Mouse (Mus musculus): ENCODE measurements around the gene Sgpp1. TPM values are rescaled to one million over a fixed set of nuclear protein-coding genes. Genes with fewer than 3 reads are reported as not detected.
"Not testable (repeated sequence)": the region's sequence is repeated elsewhere in the genome, so short reads cannot be mapped to it uniquely, and the experiment has no call there.

Gene Sgpp1
- polyA plus RNA-seq, 1 experiment from 2014 or later: 11.5 TPM

DNA sequence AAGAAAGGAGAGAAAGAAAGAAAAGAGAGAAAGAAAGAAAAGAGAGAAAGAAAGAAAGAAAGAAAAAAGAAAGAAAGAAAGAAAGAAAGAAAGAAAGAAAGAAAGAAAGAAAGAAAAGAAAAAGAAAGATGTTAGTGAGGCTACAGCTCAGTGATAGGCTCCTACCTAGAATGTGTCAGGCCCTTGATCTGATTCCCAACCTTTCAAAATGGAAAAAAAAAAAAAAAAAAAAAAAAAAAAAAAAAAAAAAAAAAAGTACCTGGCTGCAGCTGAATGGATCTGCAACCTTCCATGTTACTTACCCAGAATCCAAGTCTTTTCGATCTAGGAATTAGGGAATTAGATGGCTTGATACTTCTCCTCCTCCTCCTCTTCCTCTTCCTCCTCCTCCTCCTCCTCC is 39.7 kb downstream of the Sgpp1 start:
- H3K9ac ChIP-seq (ENCODE audit: low read length); H3K4me3 ChIP-seq (ENCODE audit: low read depth, low read length); ATAC-seq (ENCODE audit: insufficient number of reproducible peaks, low FRiP score, low TSS enrichment, low read depth); H3K27ac ChIP-seq (replicated peaks; ENCODE audit: low read depth, low read length); H3K36me3 ChIP-seq (ENCODE audit: control insufficient read depth, insufficient read depth, low read length); H3K27me3 ChIP-seq (ENCODE audit: control insufficient read depth, insufficient read depth, low read length); H3K4me2 ChIP-seq (ENCODE audit: low read depth, severe bottlenecking); DNase-seq (ENCODE audit: low spot score); H3K4me1 ChIP-seq (ENCODE audit: control insufficient read depth, insufficient read depth, low read length); H3K9me3 ChIP-seq (ENCODE audit: control insufficient read depth, low read length): not testable (repeated sequence)
- 87% methylated on average over 1 of the region's 1 CpGs for WGBS

DNA sequence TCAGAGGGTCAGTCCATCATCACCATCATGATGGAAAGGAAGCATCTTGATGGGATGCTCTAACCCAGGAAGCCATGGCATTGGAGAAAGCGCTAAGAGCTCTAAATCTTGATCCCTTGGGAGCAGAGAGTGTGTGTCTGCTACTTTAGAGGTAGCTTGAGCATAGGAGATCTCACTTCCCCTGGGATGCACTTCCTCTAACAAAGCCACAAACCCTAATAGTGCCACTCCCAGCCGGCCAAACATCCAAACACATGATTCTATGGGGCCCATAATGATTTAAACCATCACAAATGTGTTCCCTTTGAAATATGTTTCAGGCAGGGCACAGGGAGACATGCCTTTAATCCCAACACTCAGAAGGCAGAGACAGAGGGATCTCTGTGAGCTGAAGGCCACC is 46.5 kb downstream of the Sgpp1 start:
- DNase-seq (ENCODE audit: low spot score): no peak
- 88% methylated on average over 2 of the region's 2 CpGs for WGBS
- Histone ChIP-seq H3K27me3 (ENCODE audit: control insufficient read depth, insufficient read depth, low read length) (no peaks in the 10 kb centered on the region), H3K36me3 (ENCODE audit: control insufficient read depth, insufficient read depth, low read length) (no peaks in the 10 kb centered on the region), H3K4me2 (ENCODE audit: low read depth, severe bottlenecking) (no peak overlapping the region), H3K4me1 (ENCODE audit: control insufficient read depth, insufficient read depth, low read length) (no peaks in the 10 kb centered on the region), H3K4me3 (ENCODE audit: low read depth, low read length) (no peak overlapping the region), H3K9me3 (ENCODE audit: control insufficient read depth, low read length) (no peaks in the 10 kb centered on the region), H3K27ac (replicated peaks; ENCODE audit: low read depth, low read length) (no peak overlapping the region), H3K9ac (ENCODE audit: low read length) (no peak overlapping the region)
- ATAC-seq (ENCODE audit: insufficient number of reproducible peaks, low FRiP score, low TSS enrichment, low read depth): no peak

DNA sequence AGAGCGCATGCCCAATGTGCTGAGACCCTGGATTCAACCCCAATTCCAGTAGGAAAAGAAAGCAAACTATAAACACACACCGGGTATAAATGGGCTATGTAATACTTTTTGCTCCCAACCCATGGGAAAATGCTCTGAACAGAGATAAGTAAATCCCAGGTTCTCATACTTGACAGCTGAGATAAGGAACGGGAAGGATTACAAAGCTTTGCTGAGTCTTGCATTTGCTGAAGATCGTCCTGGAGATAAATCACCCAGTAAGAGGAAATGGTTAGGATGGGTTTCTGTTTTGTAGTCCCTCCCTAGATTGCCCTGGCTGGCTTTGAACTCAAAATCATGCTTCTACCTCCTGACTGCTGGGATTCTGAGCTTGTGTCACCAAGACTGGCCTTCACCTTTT is 48.2 kb downstream of the Sgpp1 start:
- DNase-seq (ENCODE audit: low spot score) (no peak), ATAC-seq (ENCODE audit: insufficient number of reproducible peaks, low FRiP score, low TSS enrichment, low read depth) (no peak)
- Histone ChIP-seq H3K27me3 (ENCODE audit: control insufficient read depth, insufficient read depth, low read length) (no peaks in the 10 kb centered on the region), H3K4me1 (ENCODE audit: control insufficient read depth, insufficient read depth, low read length) (no peaks in the 10 kb centered on the region), H3K9me3 (ENCODE audit: control insufficient read depth, low read length) (no peaks in the 10 kb centered on the region), H3K4me2 (ENCODE audit: low read depth, severe bottlenecking) (no peak overlapping the region), H3K36me3 (ENCODE audit: control insufficient read depth, insufficient read depth, low read length) (no peaks in the 10 kb centered on the region), H3K9ac (ENCODE audit: low read length) (no peak overlapping the region), H3K4me3 (ENCODE audit: low read depth, low read length) (no peak overlapping the region), H3K27ac (replicated peaks; ENCODE audit: low read depth, low read length) (no peak overlapping the region)
- WGBS: 63% methylated on average over 4 of the region's 4 CpGs

DNA sequence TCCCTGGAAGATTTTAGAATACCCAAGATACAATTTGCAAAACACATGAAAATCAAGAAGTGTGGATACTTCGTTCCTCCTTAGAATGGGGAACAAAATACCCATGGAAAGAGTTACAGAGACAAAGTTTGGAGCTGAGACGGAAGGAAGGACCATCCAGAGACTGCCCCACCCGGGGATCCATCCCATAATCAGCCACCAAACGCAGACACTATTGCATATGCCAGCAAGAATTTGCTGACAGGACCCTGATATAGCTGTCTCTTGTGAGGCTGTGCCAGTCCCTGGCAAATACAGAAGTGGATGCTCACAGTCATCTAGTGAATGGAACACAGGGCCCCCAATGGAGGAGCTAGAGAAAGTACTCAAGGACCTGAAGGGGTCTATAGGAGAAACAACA is 51.5 kb downstream of the Sgpp1 start:
- H3K9ac ChIP-seq (ENCODE audit: low read length); H3K4me3 ChIP-seq (ENCODE audit: low read depth, low read length); H3K27me3 ChIP-seq (ENCODE audit: control insufficient read depth, insufficient read depth, low read length); H3K4me2 ChIP-seq (ENCODE audit: low read depth, severe bottlenecking); H3K4me1 ChIP-seq (ENCODE audit: control insufficient read depth, insufficient read depth, low read length); H3K36me3 ChIP-seq (ENCODE audit: control insufficient read depth, insufficient read depth, low read length); H3K27ac ChIP-seq (replicated peaks; ENCODE audit: low read depth, low read length); H3K9me3 ChIP-seq (ENCODE audit: control insufficient read depth, low read length); ATAC-seq (ENCODE audit: insufficient number of reproducible peaks, low FRiP score, low TSS enrichment, low read depth); DNase-seq (ENCODE audit: low spot score): not testable (repeated sequence)
- 81% methylated on average over 4 of the region's 4 CpGs for WGBS

DNA sequence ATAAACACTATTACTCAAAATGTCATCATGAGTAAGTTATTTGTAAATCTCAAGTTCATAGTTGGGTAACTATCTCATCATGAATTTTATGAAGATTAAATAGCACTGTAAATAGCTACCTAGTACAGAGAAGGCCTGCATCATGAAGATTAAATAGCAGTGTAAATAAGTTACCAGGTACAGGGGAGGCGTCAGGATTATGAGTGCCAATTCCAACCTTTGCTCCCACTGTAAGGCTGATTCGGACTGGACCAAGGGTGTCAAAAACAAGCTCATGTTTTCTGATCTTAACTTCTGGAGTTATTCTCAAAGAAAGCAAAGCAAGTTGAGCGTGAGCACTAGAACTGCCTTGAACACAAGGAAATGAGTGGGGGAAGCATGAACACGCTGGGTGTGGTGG is 51.9 kb downstream of the Sgpp1 start:
- ATAC-seq (ENCODE audit: insufficient number of reproducible peaks, low FRiP score, low TSS enrichment, low read depth) (no peak), DNase-seq (ENCODE audit: low spot score) (no peak)
- H3K4me3 ChIP-seq (ENCODE audit: low read depth, low read length): no peak overlapping the region
- no peak overlapping the region for H3K27ac ChIP-seq (replicated peaks; ENCODE audit: low read depth, low read length)
- no peaks in the 10 kb centered on the region for H3K4me1 ChIP-seq (ENCODE audit: control insufficient read depth, insufficient read depth, low read length)
- 93% methylated on average over 4 of the region's 4 CpGs for WGBS
- H3K36me3 ChIP-seq (ENCODE audit: control insufficient read depth, insufficient read depth, low read length): no peaks in the 10 kb centered on the region
- H3K27me3 ChIP-seq (ENCODE audit: control insufficient read depth, insufficient read depth, low read length): no peaks in the 10 kb centered on the region
- no peak overlapping the region for H3K9ac ChIP-seq (ENCODE audit: low read length)
- H3K9me3 ChIP-seq (ENCODE audit: control insufficient read depth, low read length): no peaks in the 10 kb centered on the region
- H3K4me2 ChIP-seq (ENCODE audit: low read depth, severe bottlenecking): no peak overlapping the region

DNA sequence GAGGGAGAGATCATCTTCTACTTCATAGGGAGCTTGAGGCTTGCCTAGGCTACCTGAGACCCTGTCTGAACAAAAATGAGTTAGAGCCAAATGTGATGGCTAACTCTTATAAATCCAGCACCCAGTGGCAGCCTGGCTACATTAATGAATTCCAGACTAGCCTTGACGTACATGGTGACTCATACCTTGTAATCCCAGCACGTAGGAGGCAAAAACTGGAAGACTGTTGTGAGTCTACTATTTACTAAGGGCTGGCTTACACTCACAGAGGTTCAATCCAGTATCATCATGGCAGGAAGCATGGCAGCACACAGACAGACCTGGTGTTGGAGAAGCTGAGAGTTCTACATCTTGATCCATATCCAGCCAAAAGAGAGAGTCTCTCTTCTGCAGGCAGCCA is 52.7 kb downstream of the Sgpp1 start:
- H3K4me1 ChIP-seq (ENCODE audit: control insufficient read depth, insufficient read depth, low read length): no peaks in the 10 kb centered on the region
- DNase-seq (ENCODE audit: low spot score): no peak
- ATAC-seq (ENCODE audit: insufficient number of reproducible peaks, low FRiP score, low TSS enrichment, low read depth): no peak
- H3K27me3 ChIP-seq (ENCODE audit: control insufficient read depth, insufficient read depth, low read length): no peaks in the 10 kb centered on the region
- H3K9me3 ChIP-seq (ENCODE audit: control insufficient read depth, low read length): no peaks in the 10 kb centered on the region
- H3K4me2 ChIP-seq (ENCODE audit: low read depth, severe bottlenecking): no peak overlapping the region
- H3K4me3 ChIP-seq (ENCODE audit: low read depth, low read length): no peak overlapping the region
- H3K36me3 ChIP-seq (ENCODE audit: control insufficient read depth, insufficient read depth, low read length): no peaks in the 10 kb centered on the region
- H3K27ac ChIP-seq (replicated peaks; ENCODE audit: low read depth, low read length): no peak overlapping the region
- WGBS: 46% methylated on average over 2 of the region's 2 CpGs
- H3K9ac ChIP-seq (ENCODE audit: low read length): no peak overlapping the region

DNA sequence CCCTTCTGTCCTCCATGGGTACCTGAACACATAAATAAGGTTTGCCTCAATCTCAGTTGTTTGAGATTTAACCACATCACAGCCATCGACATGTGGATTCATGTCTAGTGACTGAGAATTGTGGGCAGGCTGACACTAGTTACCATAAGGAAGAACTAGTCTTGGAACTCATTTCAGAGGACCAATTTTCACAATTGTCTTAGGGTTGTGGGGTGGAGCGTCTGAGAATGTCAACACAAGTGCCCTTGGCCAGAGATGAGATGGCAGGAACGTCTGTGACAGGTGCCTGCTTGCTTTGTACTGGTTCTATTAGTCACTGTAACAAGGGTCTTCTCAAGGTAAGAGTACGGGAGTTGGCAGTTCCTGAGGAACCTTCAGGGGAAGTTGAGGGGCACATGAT is 54.4 kb downstream of the Sgpp1 start:
- Histone ChIP-seq H3K27ac (replicated peaks; ENCODE audit: low read depth, low read length) (no peak overlapping the region), H3K4me2 (ENCODE audit: low read depth, severe bottlenecking) (no peak overlapping the region), H3K27me3 (ENCODE audit: control insufficient read depth, insufficient read depth, low read length) (no peaks in the 10 kb centered on the region), H3K4me1 (ENCODE audit: control insufficient read depth, insufficient read depth, low read length) (no peaks in the 10 kb centered on the region), H3K36me3 (ENCODE audit: control insufficient read depth, insufficient read depth, low read length) (no peaks in the 10 kb centered on the region), H3K4me3 (ENCODE audit: low read depth, low read length) (no peak overlapping the region), H3K9ac (ENCODE audit: low read length) (no peak overlapping the region), H3K9me3 (ENCODE audit: control insufficient read depth, low read length) (no peaks in the 10 kb centered on the region)
- ATAC-seq (ENCODE audit: insufficient number of reproducible peaks, low FRiP score, low TSS enrichment, low read depth): no peak
- DNase-seq (ENCODE audit: low spot score): no peak
- 83% methylated on average over 4 of the region's 4 CpGs for WGBS

DNA sequence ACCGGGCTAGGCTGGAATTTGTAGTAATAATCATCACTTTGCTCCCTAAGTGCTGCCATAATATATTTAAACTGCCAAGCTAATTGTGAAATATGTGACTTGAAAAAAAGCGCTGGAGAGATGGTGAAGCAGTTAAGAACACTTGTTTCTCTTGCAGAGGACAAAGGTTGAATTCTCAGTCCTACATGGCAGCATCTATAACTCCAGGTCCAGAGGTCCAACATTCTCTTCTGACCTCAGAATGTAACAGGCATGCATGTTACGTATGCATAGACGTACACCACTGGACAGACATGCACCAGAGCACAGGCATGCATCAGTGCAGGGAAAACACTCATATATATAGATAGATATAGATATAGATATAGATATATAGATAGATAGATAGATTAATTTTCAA is 57.1 kb downstream of the Sgpp1 start:
- WGBS: 92% methylated on average over 4 of the region's 4 CpGs
- Histone ChIP-seq H3K9ac (ENCODE audit: low read length) (no peak overlapping the region), H3K4me3 (ENCODE audit: low read depth, low read length) (no peak overlapping the region), H3K36me3 (ENCODE audit: control insufficient read depth, insufficient read depth, low read length) (no peaks in the 10 kb centered on the region), H3K4me2 (ENCODE audit: low read depth, severe bottlenecking) (no peak overlapping the region), H3K4me1 (ENCODE audit: control insufficient read depth, insufficient read depth, low read length) (no peaks in the 10 kb centered on the region), H3K27me3 (ENCODE audit: control insufficient read depth, insufficient read depth, low read length) (no peaks in the 10 kb centered on the region), H3K9me3 (ENCODE audit: control insufficient read depth, low read length) (no peaks in the 10 kb centered on the region), H3K27ac (replicated peaks; ENCODE audit: low read depth, low read length) (no peak overlapping the region)
- no peak for ATAC-seq (ENCODE audit: insufficient number of reproducible peaks, low FRiP score, low TSS enrichment, low read depth)
- DNase-seq (ENCODE audit: low spot score): no peak

DNA sequence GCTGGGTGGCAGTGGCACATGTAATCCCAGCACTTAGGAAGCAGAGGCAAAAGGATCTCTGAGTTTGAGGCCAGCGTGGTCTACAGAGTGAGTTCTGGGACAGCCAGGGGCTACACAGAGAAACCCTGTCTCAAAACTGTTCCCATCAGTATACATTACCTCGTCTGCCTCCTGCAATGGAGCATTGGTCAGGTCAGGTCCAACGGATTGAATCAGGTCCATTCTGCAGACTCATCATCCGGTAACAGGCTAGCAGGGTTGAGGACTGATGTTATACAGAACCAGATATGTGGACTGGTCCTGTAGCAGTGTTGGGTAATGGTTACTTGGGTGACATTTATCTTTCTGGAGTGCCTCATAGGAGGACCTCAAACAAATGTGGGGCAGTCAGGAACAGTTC is 62.9 kb downstream of the Sgpp1 start:
- H3K4me2 ChIP-seq (ENCODE audit: low read depth, severe bottlenecking): no peak overlapping the region
- H3K9me3 ChIP-seq (ENCODE audit: control insufficient read depth, low read length): no peaks in the 10 kb centered on the region
- H3K4me1 ChIP-seq (ENCODE audit: control insufficient read depth, insufficient read depth, low read length): peaks cover 4% of the 10 kb centered on the region; the same call in 1 of the 2 replicates
- H3K9ac ChIP-seq (ENCODE audit: low read length): no peak overlapping the region
- DNase-seq (ENCODE audit: low spot score): no peak
- no peak for ATAC-seq (ENCODE audit: insufficient number of reproducible peaks, low FRiP score, low TSS enrichment, low read depth)
- 93% methylated on average over 4 of the region's 4 CpGs for WGBS
- no peak overlapping the region for H3K4me3 ChIP-seq (ENCODE audit: low read depth, low read length)
- no peaks in the 10 kb centered on the region for H3K36me3 ChIP-seq (ENCODE audit: control insufficient read depth, insufficient read depth, low read length)
- no peaks in the 10 kb centered on the region for H3K27me3 ChIP-seq (ENCODE audit: control insufficient read depth, insufficient read depth, low read length)
- no peak overlapping the region for H3K27ac ChIP-seq (replicated peaks; ENCODE audit: low read depth, low read length)
